Mouse (Mus musculus) adrenal gland, postnatal 4 days (tissue): ENCODE results near the gene B230118H07Rik. TPM values are rescaled to one million over a fixed set of nuclear protein-coding genes. Genes with fewer than 3 reads are reported as not detected.
"Not testable (repeated sequence)": the region's sequence is repeated elsewhere in the genome, so short reads cannot be mapped to it uniquely, and the experiment has no call there.

Experiments
- DNase-seq, 2 experiments: peaks; one replicate each; pipeline ENCODE4 v3.0.0; 2021 to 2022; ENCODE audit warnings: low spot score in 2 of 2, mixed read lengths in 2 of 2
- total RNA-seq, 2 experiments: library from RNA; stranded (reverse); gene quantifications; 2 replicates each; pipeline ENCODE4 v1.2.3; 2021

The B230118H07Rik gene
- total RNA-seq, 2 experiments from 2014 or later, result 30.9 to 41.7 TPM

DNA sequence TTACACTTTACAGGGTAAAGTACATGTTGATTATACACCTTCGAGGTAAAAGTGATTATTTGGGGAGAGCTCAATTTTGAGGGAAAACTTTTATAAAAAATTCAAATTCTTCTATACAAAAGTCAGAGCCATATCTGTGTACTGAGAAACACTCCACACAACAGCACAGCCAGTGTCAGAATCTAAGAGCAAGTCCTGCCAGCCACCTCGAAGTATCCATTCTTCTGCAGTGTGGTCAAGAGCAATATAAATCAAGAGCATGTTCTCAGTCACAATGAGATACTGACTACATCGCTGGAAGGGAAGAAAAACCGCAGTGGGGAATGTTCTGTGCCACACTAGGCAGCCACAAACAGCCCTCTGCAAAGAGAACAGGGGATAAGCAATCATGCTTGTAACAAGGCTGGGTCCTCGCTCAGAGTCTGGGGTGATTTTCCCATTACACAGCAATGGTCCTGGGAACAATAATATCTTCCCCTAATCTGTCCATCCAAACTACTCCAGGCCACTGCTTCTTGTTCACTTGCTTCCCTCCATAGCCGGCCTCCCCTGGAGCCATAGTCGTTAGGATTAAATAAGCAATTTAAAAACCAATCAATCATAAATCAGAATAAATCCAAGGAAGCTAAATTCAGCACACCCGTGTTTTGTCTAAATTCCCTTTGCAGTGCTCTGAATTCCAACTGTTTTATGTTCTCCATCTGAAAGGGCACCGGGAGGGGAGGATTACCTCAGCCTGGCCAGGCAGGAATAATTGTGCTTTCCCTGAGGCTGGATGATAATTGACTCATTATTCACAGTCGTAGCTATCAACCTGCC lies 57.1 kb downstream of the B230118H07Rik start:
- no peak for DNase-seq

GRCm38 (mm10) chr2:101591356-101591755 lies 58.0 kb downstream of the B230118H07Rik start:
- no peak for DNase-seq

DNA sequence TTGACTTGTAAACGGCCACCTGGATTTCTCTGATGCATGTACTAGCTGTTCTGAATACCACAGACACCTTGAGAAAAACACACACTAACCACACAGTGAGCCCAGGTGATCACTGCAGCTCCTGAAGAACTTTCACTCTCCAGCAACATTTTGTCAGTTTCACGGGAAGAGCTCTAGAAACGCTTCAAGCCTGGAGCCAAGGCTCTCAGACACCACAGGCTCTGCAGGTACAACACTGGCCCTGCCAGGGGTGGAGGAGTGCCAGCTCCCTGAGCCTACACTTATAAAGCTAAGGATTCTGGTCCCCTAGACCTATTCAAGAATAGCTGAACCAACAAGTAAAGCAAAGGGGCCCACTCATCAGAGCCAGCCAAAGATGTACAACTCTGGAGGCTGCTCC lies 67.9 kb downstream of the B230118H07Rik start:
- no peak for DNase-seq

GRCm38 (mm10) chr2:101580977-101581376 lies 68.4 kb downstream of the B230118H07Rik start:
- DNase-seq, result no peak

DNA sequence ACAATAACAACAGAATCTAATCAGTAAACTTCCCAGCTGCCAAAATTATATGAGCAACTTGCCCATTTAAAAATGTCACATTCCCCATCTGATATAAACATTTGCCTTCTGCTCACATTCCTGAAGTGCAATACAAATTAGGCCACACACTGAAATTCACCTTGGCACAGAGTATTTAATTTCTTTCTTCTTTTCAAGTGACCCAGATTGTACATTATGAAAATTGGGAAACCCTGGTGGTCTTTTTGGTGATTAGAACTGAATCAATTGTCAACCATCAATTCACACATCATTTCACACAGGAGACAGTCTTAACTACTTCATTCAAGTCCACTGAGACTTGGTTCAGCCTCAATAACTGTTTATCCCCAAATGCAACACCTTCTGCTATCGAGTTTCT lies 68.9 kb downstream of the B230118H07Rik start:
- DNase-seq, result no peak

DNA sequence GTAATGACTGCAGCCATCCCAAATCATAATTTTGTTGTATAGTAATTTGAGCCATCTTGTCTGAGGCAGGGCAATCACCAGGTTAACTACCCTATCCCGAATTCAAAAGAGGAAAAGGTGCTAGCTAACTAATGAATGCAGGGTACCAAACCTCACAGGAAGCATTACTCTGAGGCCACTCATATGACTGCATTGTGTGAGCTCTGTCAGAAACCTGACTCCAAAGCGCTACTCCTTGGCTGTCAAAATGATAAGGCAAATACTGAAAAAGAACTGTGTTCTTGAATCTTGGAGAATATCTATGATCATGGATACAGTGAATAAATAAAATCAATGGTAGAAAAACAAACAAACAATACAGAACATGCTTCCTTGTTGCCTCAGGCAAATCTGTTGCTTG lies 69.3 kb downstream of the B230118H07Rik start:
- no peak for DNase-seq

DNA sequence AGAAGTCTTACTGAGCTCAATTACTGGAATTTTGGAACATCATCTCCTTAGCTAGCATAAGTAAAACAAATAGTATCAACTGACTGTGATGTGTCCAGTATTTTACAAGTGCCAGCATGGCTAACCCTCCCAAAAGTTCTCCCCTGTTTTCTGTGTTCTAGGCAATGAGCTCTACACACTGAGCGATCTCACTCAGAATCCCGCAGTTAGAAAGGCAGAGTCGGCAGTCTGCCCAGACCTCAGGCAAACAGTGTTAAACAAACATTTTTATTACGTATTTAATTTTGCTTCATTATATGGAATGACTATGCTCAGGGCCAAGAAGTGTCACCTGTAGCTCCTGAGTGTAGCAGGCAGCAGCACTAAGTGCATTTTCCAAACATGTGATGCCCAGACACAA lies 72.1 kb downstream of the B230118H07Rik start:
- no peak for DNase-seq

DNA sequence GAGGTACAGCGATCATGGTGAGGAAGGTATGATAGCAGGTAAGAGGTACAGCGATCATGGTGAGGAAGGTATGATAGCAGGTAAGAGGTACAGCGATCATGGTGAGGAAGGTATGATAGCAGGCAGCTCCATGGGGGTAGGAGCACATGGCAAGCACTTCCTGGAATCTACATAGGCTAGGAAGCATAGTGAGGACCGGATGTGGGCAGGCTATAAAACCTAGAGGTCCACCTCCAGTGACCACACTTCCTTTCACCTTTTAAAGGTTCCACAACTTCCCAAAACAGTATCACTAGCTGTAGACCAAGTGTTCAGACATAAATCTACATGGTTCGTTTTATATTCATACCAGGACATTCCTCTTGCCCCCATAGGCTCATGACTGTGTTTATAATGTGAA lies 80.1 kb downstream of the B230118H07Rik start:
- no peak for DNase-seq

GRCm38 (mm10) chr2:101567490-101567889 lies 81.8 kb downstream of the B230118H07Rik start:
- DNase-seq, result no peak

- DNase-seq, result no peak
Observed at GRCm38 (mm10) chr2:101563776-101564175, 85.6 kb downstream of the B230118H07Rik start.

- DNase-seq, result no peak
Observed at GRCm38 (mm10) chr2:101563206-101563605, 86.1 kb downstream of the B230118H07Rik start.

DNA sequence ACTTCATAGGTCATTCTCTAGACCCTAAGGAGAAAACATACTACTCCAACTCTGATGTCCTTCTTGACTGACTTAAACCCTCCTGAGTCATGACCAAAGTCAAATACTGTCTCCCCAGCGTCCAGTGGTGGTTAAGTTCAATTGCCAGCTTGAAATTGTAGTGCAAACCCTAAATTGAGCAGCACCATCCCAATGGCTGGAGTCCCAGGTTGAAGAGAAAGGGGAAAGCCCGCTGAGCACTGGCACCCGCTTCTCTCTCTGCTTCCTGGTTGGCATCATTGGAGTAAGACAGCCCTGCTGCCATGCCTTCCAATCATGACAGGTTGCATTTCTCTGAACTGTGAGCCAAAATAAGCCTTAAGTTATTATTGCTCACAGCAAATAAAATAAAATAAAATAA lies 89.9 kb downstream of the B230118H07Rik start:
- no peak for DNase-seq

DNA sequence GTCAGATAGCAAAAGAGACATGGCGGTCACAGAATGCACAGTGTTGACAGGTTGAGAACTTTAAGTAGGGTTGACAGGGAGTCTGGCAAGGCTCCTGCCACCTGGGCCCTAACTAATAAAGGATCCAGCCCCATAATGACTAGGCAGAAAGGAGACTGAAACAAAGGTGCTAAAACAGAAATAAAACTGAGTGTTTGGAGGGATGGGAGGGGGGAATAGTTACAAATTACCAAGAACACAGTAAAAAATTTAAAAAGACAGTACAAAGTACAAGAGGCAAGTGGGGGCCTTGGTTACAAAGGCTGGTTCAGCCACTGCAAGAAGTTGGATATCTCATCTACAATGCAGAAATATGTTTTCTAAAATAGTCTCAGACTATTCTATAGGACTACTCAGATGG lies 93.4 kb downstream of the B230118H07Rik start:
- no peak for DNase-seq

- no peak for DNase-seq
Observed at GRCm38 (mm10) chr2:101553851-101554250, 95.5 kb downstream of the B230118H07Rik start.

- DNase-seq, result no peak
Observed at GRCm38 (mm10) chr2:101552301-101552700, 97.0 kb downstream of the B230118H07Rik start.

- no peak for DNase-seq
Observed at GRCm38 (mm10) chr2:101551026-101551719, 98.2 kb downstream of the B230118H07Rik start.

- DNase-seq, result no peak
Observed at GRCm38 (mm10) chr2:101550176-101550575, 99.2 kb downstream of the B230118H07Rik start.

DNA sequence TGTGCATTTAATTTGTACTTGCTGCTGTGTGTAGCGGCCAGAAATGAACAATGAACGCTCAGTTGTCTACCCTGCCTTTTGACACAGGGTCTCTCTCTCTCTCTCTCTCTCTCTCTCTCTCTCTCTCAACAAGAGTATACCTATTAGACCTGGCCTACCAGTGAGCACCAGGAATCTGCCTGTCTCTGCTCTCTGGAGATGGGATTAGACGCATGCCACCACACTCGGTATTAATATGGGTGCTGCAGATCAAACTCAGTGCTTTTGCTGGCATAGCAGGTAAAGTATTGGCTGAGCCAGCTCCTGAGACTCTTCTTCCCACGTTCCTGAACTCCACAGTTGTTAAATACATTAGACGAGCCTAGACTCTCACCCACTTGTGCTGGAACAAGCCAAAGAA lies 100.5 kb downstream of the B230118H07Rik start:
- no peak for DNase-seq

DNA sequence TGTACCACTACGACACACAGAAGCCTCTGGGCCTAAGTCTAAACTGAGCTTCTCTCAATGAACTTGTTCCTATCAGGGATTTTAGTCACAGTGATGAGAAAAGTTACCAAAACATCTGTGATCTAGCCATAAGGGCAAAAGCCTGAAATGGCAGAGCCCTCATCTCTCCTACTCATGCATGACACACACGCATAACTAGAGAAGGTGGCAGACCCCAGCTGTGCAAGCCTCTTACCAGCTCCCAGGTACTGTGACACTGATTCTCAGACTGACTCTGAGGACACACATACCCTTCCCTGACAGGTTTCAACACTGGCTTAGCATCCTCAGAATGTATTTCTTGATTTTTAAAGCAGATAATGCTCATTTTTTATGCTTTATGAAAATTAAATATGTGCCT lies 103.7 kb downstream of the B230118H07Rik start:
- no peak for DNase-seq

- DNase-seq, result no peak
Observed at GRCm38 (mm10) chr2:101543704-101544417, 105.5 kb downstream of the B230118H07Rik start.

DNA sequence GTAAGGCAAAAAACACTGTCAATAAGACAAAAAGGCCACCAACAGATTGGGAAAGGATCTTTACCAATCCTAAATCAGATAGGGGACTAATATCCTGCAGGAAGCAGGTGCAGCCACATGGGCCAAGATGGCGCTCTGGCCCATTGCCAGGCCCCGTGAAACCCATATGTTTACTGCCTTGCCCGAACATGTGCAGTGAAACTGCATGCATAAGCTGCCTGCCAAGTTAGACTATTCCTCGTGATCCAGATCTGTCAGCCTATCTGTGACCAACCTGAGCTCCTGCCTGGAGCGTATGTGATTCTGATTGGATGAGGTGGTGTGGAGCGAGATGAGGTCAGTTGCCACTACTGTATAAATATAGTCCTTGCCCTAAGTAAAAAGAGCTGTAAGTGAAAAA lies 112.4 kb downstream of the B230118H07Rik start:
- DNase-seq, result not testable (repeated sequence)

DNA sequence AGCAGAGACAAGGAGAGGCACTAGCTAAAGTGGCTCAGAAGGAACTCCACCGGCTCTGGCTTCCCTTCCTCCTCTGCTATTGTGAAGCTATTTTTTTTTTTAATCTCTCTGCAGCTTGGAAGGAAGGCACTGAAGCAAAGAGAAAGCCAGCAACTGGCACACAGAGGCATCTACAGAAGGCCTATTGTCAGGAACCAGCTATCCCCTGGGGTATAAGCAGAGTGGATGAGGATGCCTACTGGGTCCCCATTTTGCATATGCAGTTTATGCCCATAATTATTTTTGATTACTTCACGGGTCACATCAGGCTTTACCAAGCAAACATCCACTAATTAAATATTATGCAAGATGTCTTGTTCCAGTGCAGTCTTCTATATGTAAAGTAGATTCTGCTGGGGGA lies 115.6 kb downstream of the B230118H07Rik start:
- no peak for DNase-seq
